Mouse (Mus musculus): ENCODE results near the gene Dpy30.

DNA sequence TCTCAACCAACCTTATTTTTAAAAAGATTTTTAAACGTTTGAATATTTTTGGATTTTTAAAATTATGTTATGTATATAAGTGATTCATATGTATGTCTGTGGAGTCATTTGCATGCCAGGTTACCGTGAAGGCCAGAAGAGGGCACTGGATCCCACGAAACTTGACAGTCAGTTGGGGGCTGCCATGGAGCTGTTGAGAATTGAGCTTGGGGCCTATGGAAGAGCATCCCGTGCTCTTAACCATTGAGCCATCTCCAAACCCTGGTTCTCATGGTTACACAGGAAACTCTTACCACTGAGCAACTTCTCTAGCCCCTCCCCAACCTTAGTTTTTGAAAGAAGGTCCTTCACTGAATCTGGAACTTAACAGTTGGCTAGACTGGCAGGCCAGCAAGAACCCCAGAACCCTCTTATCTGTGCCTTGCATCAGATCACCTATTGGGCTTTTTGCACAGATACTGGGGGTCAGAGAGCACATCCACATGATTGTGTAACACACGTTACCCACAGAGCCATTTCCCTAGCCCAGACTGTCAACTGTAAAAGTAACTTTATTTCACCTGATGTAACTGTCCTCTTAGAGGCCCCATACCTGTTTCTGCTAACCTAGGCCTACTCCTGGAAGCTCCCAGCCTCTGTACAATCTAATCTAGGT, 1.2 kb downstream of the Dpy30 start:
- no peak for TF ChIP-seq POLR2A (IDR thresholded peaks at IDR 0.05; ENCODE audit: low read depth, low read length)
- no peak for TF ChIP-seq CTCF (IDR thresholded peaks at IDR 0.05; ENCODE audit: extremely low read depth, insufficient read length, insufficient replicate concordance, low read depth, low read length)

All from small intestine, adult 2 months (tissue).